Mouse (Mus musculus) heart, adult 8-10 months (tissue): ENCODE measurements around the gene Tmod1. TPM values are rescaled to one million over a fixed set of nuclear protein-coding genes. Genes with fewer than 3 reads are reported as not detected.

Experiments
- DNase-seq: peaks from one replicate; pipeline ENCODE4 v3.0.0; 2022; ENCODE audit warnings: low spot score
- total RNA-seq, 4 experiments: library from RNA; stranded (reverse); gene quantifications; 2 replicates each; pipeline ENCODE4 v1.2.4; 2022

The Tmod1 gene
- total RNA-seq, 4 experiments from 2014 or later, result 233 to 302 (median 283) TPM

GRCm38 (mm10) chr4:46089524-46090125, 50.9 kb downstream of the Tmod1 start:
- DNase-seq, result no peak

- DNase-seq, result no peak
Observed at GRCm38 (mm10) chr4:46092429-46093076, 53.8 kb downstream of the Tmod1 start.

- no peak for DNase-seq
Observed at GRCm38 (mm10) chr4:46094916-46095825, 56.4 kb downstream of the Tmod1 start.

GRCm38 (mm10) chr4:46095826-46096159, 57.1 kb downstream of the Tmod1 start:
- DNase-seq, result no peak

- DNase-seq, result no peak
Observed at GRCm38 (mm10) chr4:46096546-46096945, 57.8 kb downstream of the Tmod1 start.

- DNase-seq, result no peak
Observed at GRCm38 (mm10) chr4:46097591-46097990, 58.9 kb downstream of the Tmod1 start.

GRCm38 (mm10) chr4:46099132-46099531, 60.4 kb downstream of the Tmod1 start:
- no peak for DNase-seq

GRCm38 (mm10) chr4:46100539-46100938, 61.8 kb downstream of the Tmod1 start:
- DNase-seq, result no peak

- no peak for DNase-seq
Observed at GRCm38 (mm10) chr4:46101211-46101711, 62.5 kb downstream of the Tmod1 start.

- no peak for DNase-seq
Observed at GRCm38 (mm10) chr4:46102078-46102769, 63.5 kb downstream of the Tmod1 start.

- DNase-seq, result no peak
Observed at GRCm38 (mm10) chr4:46110084-46110483, 71.3 kb downstream of the Tmod1 start.

- DNase-seq, result no peak
Observed at GRCm38 (mm10) chr4:46111361-46111760, 72.6 kb downstream of the Tmod1 start.

GRCm38 (mm10) chr4:46115308-46115707, 76.6 kb downstream of the Tmod1 start:
- DNase-seq, result no peak

GRCm38 (mm10) chr4:46116544-46117175, 77.9 kb downstream of the Tmod1 start:
- DNase-seq, result no peak

GRCm38 (mm10) chr4:46117536-46117935, 78.8 kb downstream of the Tmod1 start:
- no peak for DNase-seq

- DNase-seq, result no peak
Observed at GRCm38 (mm10) chr4:46119514-46120094, 80.9 kb downstream of the Tmod1 start.

- no peak for DNase-seq
Observed at GRCm38 (mm10) chr4:46120767-46121166, 82.0 kb downstream of the Tmod1 start.

GRCm38 (mm10) chr4:46123358-46123757, 84.6 kb downstream of the Tmod1 start:
- no peak for DNase-seq

- peak; percentile 65 for DNase-seq
Observed at GRCm38 (mm10) chr4:46126541-46126940, 87.8 kb downstream of the Tmod1 start.

GRCm38 (mm10) chr4:46129311-46130004, 90.7 kb downstream of the Tmod1 start:
- no peak for DNase-seq
